Mouse (Mus musculus) ES-Bruce4 (cell line): ENCODE results near the gene Zfyve21. TPM values are rescaled to one million over a fixed set of nuclear protein-coding genes. Genes with fewer than 3 reads are reported as not detected.

Experiments used
- H3K27ac ChIP-seq: 2 replicates; pipeline ENCODE4 v1.5.1; 2012; ENCODE audit warnings: low read length, inconsistent platforms; ENCODE audit not compliant: insufficient read depth
- H3K27me3 ChIP-seq: 2 replicates; pipeline ENCODE4 v1.6.1; 2012; ENCODE audit warnings: mild to moderate bottlenecking, low read length, inconsistent platforms; ENCODE audit not compliant: control insufficient read depth, poor library complexity, insufficient read depth, severe bottlenecking
- H3K36me3 ChIP-seq: 2 replicates; pipeline ENCODE4 v1.6.1; 2012; ENCODE audit warnings: inconsistent platforms, mild to moderate bottlenecking, low read length, moderate library complexity; ENCODE audit not compliant: control insufficient read depth, poor library complexity, insufficient read depth, severe bottlenecking
- H3K4me1 ChIP-seq: one replicate; pipeline ENCODE4 v1.8.1; 2011; ENCODE audit warnings: low read length; ENCODE audit not compliant: control insufficient read depth, insufficient read depth
- H3K4me3 ChIP-seq: 2 replicates; pipeline ENCODE4 v1.5.1; 2011; ENCODE audit warnings: low read depth, mild to moderate bottlenecking, low read length
- H3K9ac ChIP-seq: 2 replicates; pipeline ENCODE4 v1.6.1; 2012; ENCODE audit warnings: low read depth, mild to moderate bottlenecking, inconsistent platforms; ENCODE audit not compliant: poor library complexity, severe bottlenecking
- H3K9me3 ChIP-seq: replicated peaks from 2 replicates; pipeline ENCODE4 v1.6.1; 2012; ENCODE audit warnings: mild to moderate bottlenecking, low read length, inconsistent platforms; ENCODE audit not compliant: control insufficient read depth, poor library complexity, insufficient read depth, severe bottlenecking
- CTCF ChIP-seq: IDR thresholded peaks from one replicate; pipeline ENCODE4 v1.8.1; 2011; ENCODE audit warnings: low read depth, low read length
- EP300 ChIP-seq: IDR thresholded peaks from 2 replicates; pipeline ENCODE4 v1.6.1; 2011; ENCODE audit warnings: low read depth, low read length; ENCODE audit not compliant: insufficient read depth
- POLR2A ChIP-seq: IDR thresholded peaks from one replicate; pipeline ENCODE4 v1.8.1; 2011; ENCODE audit warnings: low read length; ENCODE audit not compliant: insufficient read depth
- polyA plus RNA-seq: library from polyadenylated mRNA; stranded (reverse); fragments of >200 nt; gene quantifications from 2 replicates; pipeline ENCODE4 v1.2.4, GENCODE M21; 2011; ENCODE audit warnings: low read depth; ENCODE audit not compliant: missing spikeins, insufficient read depth, insufficient read length

Zfyve21 gene
- polyA plus RNA-seq, 1 experiment: 36.0 TPM

DNA sequence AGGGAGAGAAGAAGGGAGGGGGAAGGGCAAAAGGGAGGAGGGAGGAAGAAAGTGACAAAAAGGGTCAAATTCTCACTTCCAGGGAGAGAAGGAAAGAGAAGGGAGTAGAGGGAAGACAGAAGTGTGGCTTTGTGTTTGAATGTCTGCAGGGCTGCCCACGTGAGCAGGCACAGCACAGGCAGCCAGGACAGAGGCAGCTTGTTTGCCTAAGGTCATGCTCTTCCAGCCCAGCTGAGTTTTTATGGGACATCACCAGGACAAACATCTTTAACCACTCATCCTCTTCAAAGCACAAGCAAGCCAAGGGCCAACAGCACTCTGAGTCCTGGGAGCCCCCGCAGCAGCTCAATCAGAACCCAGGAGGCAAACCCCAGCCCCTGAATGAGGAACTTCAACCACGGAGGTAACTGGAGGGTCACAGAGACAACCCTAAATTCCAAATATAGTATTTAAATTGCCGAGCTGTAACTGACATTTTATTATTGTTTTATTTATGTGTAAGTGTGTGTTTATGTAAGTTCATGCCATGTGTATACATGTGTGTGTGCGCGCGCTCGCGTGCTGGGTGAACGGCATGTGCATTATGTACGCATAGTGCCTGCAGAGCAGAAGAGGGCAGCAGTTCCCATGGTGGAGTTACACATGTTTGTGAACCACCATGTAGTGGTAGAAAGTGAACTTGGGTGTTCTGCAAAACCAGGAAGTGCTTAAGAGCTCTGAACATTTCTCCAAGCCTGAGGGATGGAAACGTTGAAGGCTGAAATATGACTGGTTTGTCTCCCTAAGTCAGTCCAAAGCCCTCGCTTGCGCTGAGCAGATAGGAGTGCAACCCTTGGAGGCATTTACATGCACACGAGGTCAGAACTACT is 28.8 kb downstream of the Zfyve21 start:
- no peaks in the 10 kb centered on the region for H3K36me3 ChIP-seq
- H3K4me3 ChIP-seq: no peak overlapping the region
- H3K27ac ChIP-seq: no peak overlapping the region
- no peaks in the 10 kb centered on the region for H3K27me3 ChIP-seq
- H3K4me1 ChIP-seq: no peaks in the 10 kb centered on the region
- no peak for TF ChIP-seq CTCF
- no peak for TF ChIP-seq POLR2A
- no peak for TF ChIP-seq EP300
- no peaks in the 10 kb centered on the region for H3K9me3 ChIP-seq
- no peak overlapping the region for H3K9ac ChIP-seq

DNA sequence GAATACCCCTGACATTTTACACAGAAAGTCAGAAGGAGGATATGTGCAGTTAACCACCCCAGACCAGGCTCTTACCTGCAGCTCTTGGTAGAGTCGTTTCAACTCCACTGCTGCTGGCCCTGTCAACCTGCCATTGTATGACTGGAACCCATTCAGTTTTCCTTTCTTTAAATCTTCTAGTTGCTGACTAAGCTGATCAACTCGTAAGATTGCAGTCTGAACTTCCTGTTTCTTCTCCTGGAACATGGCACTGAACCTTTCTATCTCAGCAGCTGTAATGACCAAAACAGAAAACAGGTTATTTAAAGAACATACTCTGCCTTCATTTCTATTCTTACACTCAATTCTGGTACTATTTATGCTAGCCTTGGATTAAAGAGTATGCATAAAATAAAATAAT is 29.5 kb downstream of the Zfyve21 start:
- Histone ChIP-seq H3K9me3 (no peaks in the 10 kb centered on the region), H3K4me3 (no peak overlapping the region), H3K27me3 (no peaks in the 10 kb centered on the region), H3K9ac (no peak overlapping the region), H3K36me3 (no peaks in the 10 kb centered on the region), H3K27ac (no peak overlapping the region), H3K4me1 (no peaks in the 10 kb centered on the region)
- TF ChIP-seq EP300: no peak
- TF ChIP-seq CTCF: no peak
- TF ChIP-seq POLR2A: no peak

DNA sequence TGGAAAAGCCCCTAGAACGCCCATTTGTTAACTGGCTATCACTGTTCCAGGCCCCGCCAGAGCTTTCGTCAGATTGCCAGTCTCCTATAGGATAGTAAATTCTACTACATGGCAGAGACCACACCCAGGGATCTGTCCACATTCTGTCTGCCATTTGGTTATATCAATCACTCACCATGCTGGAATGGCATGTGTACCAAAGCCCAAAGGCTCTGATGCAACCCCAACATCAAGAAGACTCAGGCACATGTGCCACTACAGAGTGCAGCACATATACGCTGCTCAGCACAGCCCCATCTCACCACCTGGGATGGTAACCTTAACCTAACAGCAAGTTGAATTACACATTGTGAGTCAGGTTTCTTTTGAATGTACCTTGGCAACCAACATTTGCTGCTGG is 32.0 kb downstream of the Zfyve21 start:
- no peaks in the 10 kb centered on the region for H3K27me3 ChIP-seq
- no peaks in the 10 kb centered on the region for H3K36me3 ChIP-seq
- no peak overlapping the region for H3K27ac ChIP-seq
- no peak overlapping the region for H3K9ac ChIP-seq
- TF ChIP-seq EP300: no peak
- no peak for TF ChIP-seq POLR2A
- no peak for TF ChIP-seq CTCF
- H3K4me1 ChIP-seq: no peaks in the 10 kb centered on the region
- no peak overlapping the region for H3K4me3 ChIP-seq
- H3K9me3 ChIP-seq: no peaks in the 10 kb centered on the region

DNA sequence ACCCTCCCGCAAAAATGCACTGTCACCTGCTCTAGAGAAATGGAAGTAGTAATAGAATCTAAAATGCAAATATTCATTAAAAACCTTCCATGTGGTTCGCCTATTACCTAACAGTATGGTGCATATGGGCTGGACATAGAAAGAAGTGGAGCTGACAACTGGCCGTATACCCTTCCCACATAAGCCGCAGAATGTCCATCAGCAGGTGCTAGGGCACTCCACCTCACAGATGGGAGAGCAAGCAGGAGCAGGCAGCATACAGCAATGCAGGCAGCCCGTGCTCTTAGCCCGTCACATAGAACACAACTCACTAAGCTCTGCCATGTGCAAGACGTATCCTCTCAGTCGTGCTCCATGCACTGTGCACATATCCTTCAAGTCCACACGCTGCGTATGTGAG is 32.8 kb downstream of the Zfyve21 start:
- no peaks in the 10 kb centered on the region for H3K27me3 ChIP-seq
- H3K36me3 ChIP-seq: no peaks in the 10 kb centered on the region
- H3K4me1 ChIP-seq: no peaks in the 10 kb centered on the region
- TF ChIP-seq EP300 (no peak), POLR2A (no peak), CTCF (no peak)
- H3K27ac ChIP-seq: no peak overlapping the region
- no peak overlapping the region for H3K4me3 ChIP-seq
- no peak overlapping the region for H3K9ac ChIP-seq
- H3K9me3 ChIP-seq: no peaks in the 10 kb centered on the region

DNA sequence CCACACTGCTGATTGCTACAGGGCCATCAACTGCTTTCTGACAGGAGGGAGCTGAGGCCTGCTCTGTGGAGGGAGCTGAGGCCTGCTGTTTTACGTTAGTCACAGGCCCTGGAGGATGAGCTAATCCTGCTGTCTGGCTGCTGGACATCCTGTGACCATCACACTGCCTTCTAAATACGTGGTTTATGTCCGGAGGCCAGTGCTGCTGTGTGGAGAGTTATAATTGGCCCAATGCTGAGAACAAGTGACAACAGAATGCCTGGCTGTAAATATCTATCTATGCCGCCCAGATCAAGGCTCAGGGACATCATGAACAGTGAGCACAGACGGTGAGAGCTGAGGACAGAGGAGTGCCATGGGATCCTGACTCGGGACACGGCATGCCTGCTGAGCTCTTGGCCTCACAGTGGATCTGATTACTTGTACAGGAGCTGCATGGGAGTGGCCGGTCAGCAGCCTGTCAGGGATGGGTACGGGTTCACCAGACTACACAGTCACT is 34.4 kb downstream of the Zfyve21 start:
- H3K4me1 ChIP-seq: no peaks in the 10 kb centered on the region
- no peaks in the 10 kb centered on the region for H3K36me3 ChIP-seq
- H3K9me3 ChIP-seq: no peaks in the 10 kb centered on the region
- H3K9ac ChIP-seq: no peak overlapping the region
- H3K27ac ChIP-seq: no peak overlapping the region
- TF ChIP-seq CTCF: no peak
- TF ChIP-seq EP300: no peak
- no peak for TF ChIP-seq POLR2A
- no peaks in the 10 kb centered on the region for H3K27me3 ChIP-seq
- no peak overlapping the region for H3K4me3 ChIP-seq

DNA sequence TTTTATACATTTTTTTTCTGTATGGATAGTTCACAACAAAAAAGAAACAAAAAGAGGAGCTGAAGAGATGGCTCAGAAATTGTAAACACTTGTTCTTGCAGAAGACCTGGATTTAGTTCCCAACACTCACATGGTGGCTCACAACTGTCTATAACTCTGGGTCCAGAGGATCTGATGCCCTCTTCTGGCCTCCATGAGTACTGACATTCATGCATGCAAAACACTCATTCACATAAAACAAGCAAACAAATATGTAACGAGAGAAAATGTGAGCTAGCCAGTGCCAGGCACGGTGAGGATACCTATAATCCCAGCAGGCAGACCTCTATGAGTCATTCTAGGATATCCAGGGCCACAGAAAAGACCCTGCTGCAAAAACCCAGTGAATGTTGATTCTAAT is 37.3 kb downstream of the Zfyve21 start:
- no peak for TF ChIP-seq CTCF
- no peak for TF ChIP-seq EP300
- no peak for TF ChIP-seq POLR2A

More for the DNA sequence above, 37.3 kb downstream of the Zfyve21 start:
- Histone ChIP-seq H3K36me3 (no peaks in the 10 kb centered on the region), H3K4me3 (no peak overlapping the region), H3K27ac (no peak overlapping the region), H3K9ac (no peak overlapping the region), H3K27me3 (no peaks in the 10 kb centered on the region), H3K9me3 (no peaks in the 10 kb centered on the region), H3K4me1 (no peaks in the 10 kb centered on the region)
